Mouse (Mus musculus) thymus, adult 2 months (tissue): ENCODE results near the gene Mpz. TPM values are rescaled to one million over a fixed set of nuclear protein-coding genes. Genes with fewer than 3 reads are reported as not detected.

Experiments used
- DNase-seq: peaks from one replicate; pipeline ENCODE4 v3.0.0; 2021
- H3K27ac ChIP-seq: fragments of 200-500 bp; 2 replicates; pipeline ENCODE4 v1.5.1; 2012; ENCODE audit warnings: low read length, control low read depth; ENCODE audit not compliant: control insufficient read depth, insufficient read depth
- H3K27me3 ChIP-seq: fragments of 200-500 bp; 2 replicates; pipeline ENCODE4 v1.6.1; 2012; ENCODE audit warnings: mild to moderate bottlenecking, low read length, moderate library complexity, mixed read lengths; ENCODE audit not compliant: control insufficient read depth, insufficient read depth
- H3K36me3 ChIP-seq: fragments of 200-500 bp; 2 replicates; pipeline ENCODE4 v1.6.1; 2012; ENCODE audit warnings: mild to moderate bottlenecking, low read length, moderate library complexity; ENCODE audit not compliant: control insufficient read depth, insufficient read depth
- H3K4me1 ChIP-seq: fragments of 200-500 bp; replicated peaks from 2 replicates; pipeline ENCODE4 v1.6.1; 2012; ENCODE audit warnings: low read length; ENCODE audit not compliant: control insufficient read depth, insufficient read depth
- H3K4me3 ChIP-seq: fragments of 200-500 bp; 2 replicates; pipeline ENCODE4 v1.5.1; 2012; ENCODE audit warnings: mild to moderate bottlenecking, low read length, control low read depth, moderate library complexity; ENCODE audit not compliant: control insufficient read depth, insufficient read depth
- CTCF ChIP-seq: fragments of 200-500 bp; IDR thresholded peaks from 2 replicates; pipeline ENCODE4 v1.5.1; 2012; ENCODE audit warnings: mild to moderate bottlenecking, control low read depth, low read length, moderate library complexity, borderline replicate concordance; ENCODE audit not compliant: control insufficient read depth, poor library complexity, insufficient read depth; ENCODE audit errors: extremely low read depth
- POLR2A ChIP-seq: fragments of 200-500 bp; IDR thresholded peaks from 2 replicates; pipeline ENCODE4 v1.6.1; 2012; ENCODE audit warnings: mild to moderate bottlenecking, low read length, control low read depth, moderate library complexity; ENCODE audit not compliant: control insufficient read depth, poor library complexity, insufficient read depth; ENCODE audit errors: extremely low read depth
- WGBS: fragments of 180-500 bp; shearing (Covaris S2); methylation state at CpG from one replicate; pipeline ENCODE4 v1.1.7; 2018; 5-methylcytosine and 5-hydroxymethylcytosine counted together
- polyA plus RNA-seq: library from polyadenylated mRNA; depleted of rRNA; stranded (reverse); fragments of >200 nt; gene quantifications from 2 replicates; pipeline ENCODE4 v1.2.3, GENCODE M21; 2012

The Mpz gene
- polyA plus RNA-seq, 1 experiment = 1.1 TPM

DNA sequence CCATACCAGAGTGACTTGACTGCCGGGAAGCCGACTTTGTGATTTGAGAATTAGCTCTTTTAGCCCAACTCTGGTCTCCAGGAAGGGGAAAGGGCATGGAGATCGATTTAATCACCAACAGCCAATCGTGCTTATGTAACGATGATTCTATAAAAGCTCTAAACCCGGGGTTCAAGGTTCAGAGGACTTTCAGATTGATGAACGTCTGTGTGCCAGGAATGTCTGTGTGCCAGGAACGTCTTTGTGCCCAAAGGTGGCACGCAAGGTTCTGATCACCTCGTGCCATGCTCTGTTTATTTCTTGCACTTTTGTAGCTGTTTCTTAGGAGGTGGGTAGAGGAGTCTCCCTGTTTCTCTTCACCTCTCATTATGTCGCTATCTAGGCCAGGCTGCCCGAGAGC, 18.4 kb downstream of the Mpz start:
- TF ChIP-seq CTCF (no peak), POLR2A (no peak)
- no peak for DNase-seq
- Histone ChIP-seq H3K4me3 (no peak overlapping the region), H3K27ac (no peak overlapping the region), H3K36me3 (no peaks in the 10 kb centered on the region), H3K27me3 (no peaks in the 10 kb centered on the region), H3K4me1 (no peaks in the 10 kb centered on the region)
- 91% methylated on average over 12 of the region's 12 CpGs for WGBS

DNA sequence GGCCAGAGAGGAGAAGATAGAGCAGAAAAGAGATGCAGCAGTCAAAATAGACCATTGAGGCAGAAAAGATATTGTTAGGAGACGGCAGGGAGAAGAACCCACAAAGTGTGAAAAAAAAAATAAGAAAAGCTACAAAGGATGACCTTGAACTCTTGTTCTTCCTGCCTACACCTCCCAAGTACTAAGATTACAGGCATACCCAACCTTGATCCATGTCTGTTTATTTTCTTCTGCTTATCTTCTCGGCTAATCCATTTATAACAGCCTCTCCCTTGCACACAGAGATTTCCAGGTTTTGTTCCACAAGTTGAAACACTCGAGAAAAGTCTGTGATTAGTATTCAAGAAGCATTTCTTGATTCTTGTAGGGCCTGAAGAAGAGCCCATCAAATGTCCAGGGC, 19.4 kb downstream of the Mpz start:
- 82% methylated on average over 3 of the region's 3 CpGs for WGBS
- Histone ChIP-seq H3K36me3 (no peaks in the 10 kb centered on the region), H3K4me1 (no peaks in the 10 kb centered on the region), H3K27ac (no peak overlapping the region), H3K4me3 (no peak overlapping the region), H3K27me3 (no peaks in the 10 kb centered on the region)
- no peak for TF ChIP-seq CTCF
- no peak for TF ChIP-seq POLR2A
- DNase-seq = no peak

DNA sequence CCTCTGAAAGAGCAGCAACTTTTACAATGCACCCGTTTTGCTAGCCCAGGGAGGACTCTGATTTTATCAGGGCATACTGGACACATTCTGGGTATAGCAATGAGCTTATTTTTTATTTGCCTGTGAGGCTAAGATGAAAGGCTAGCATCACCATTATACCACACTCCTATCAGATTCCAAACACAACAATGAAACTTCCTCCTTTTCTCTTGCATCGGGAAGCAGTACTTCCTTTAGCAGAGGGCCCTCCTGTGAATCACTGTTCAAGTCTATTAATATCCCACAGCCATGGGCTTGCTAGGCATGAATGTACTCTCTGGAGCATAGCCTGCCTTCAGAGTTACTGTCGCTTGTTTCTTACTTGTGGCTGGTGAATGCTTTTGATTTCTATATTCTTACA, 20.6 kb downstream of the Mpz start:
- H3K27ac ChIP-seq = no peak overlapping the region
- WGBS = 33% methylated on average over 3 of the region's 3 CpGs
- H3K36me3 ChIP-seq = no peaks in the 10 kb centered on the region
- no peak for DNase-seq
- no peaks in the 10 kb centered on the region for H3K27me3 ChIP-seq
- H3K4me1 ChIP-seq = no peaks in the 10 kb centered on the region
- TF ChIP-seq CTCF (no peak), POLR2A (no peak)
- H3K4me3 ChIP-seq = no peak overlapping the region

DNA sequence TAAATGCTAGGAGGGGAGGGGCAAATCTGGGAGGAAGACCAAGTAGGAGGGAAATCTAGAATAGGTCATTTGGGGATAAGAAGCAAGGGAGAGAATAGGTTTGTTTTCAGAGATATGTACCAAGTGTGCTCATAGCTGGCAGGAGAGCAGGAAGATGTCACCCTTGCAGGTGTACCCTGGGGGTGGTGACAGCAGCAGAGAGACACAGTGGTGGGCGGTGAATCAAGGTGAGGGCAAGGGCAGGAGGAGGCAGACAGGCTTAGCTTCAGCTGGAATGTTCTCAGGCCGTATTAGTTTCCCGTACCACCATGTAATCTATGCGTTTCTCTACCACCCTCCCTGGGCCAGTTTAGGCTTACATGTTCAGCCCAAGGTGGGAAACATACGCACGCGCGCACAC, 22.3 kb downstream of the Mpz start:
- no peak overlapping the region for H3K4me3 ChIP-seq
- no peak overlapping the region for H3K27ac ChIP-seq
- 98% methylated on average over 8 of the region's 8 CpGs for WGBS
- H3K36me3 ChIP-seq = no peaks in the 10 kb centered on the region
- no peak for DNase-seq
- H3K4me1 ChIP-seq = no peaks in the 10 kb centered on the region
- no peaks in the 10 kb centered on the region for H3K27me3 ChIP-seq
- TF ChIP-seq POLR2A = no peak
- TF ChIP-seq CTCF = no peak

DNA sequence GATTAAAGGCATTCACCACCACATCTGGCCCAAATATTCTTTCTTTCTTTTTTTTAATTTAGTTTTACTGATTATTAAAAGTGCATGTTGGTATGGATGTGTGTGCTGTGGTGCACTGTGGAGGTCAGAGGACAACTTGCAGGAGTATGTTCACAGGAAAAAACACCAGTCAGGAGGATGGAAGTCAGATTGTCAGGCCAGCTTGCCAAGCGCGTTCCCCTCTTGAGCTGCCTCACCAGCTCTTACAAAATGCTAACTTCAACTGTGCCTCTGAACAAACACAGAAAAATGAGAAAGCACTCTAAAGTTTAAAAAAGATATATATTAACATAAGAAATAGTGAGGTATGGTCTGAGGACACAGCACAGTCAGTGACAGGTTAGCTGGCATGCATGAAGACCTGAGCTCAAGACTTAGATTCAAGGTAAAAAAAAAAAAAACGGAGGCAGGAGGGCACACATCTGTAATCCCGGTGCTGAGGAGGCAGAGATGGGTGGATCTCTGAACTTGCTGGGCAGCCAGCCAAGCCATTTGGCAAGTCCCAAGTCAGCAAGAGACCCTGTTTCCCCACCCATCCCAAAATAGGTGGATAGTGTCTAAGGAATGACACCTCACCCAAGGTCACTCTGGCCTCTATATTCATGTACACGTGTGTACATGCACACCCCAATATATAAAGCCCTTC, 29.1 kb downstream of the Mpz start:
- no peaks in the 10 kb centered on the region; the same call in 1 of the 2 replicates for H3K4me1 ChIP-seq
- no peak overlapping the region for H3K4me3 ChIP-seq
- 90% methylated on average over 5 of the region's 5 CpGs for WGBS
- DNase-seq = no peak
- no peak overlapping the region for H3K27ac ChIP-seq
- H3K27me3 ChIP-seq = no peaks in the 10 kb centered on the region
- H3K36me3 ChIP-seq = no peaks in the 10 kb centered on the region
- TF ChIP-seq CTCF = no peak
- no peak for TF ChIP-seq POLR2A

DNA sequence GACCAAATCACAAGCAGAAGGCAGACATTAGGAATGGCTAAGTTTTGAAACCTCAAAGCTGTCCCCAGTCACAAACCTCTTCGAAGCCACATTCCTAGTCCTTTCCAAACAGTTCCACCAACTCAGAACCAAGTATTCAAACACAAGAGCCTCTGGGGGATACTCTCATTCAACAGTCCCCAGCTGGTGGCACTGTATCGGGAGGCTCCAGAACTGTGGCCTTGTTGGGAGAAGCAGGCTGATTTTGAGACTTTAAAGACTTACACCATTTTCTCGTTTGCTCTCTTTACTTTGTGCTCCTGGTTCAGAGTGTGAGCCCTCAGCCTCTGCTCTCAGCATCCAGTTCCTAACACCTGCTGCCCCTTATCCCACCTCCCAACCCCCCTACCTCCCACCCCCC, 32.5 kb downstream of the Mpz start:
- no peaks in the 10 kb centered on the region; the same call in 1 of the 2 replicates for H3K4me1 ChIP-seq
- no peak overlapping the region for H3K4me3 ChIP-seq
- no peak overlapping the region for H3K27ac ChIP-seq
- H3K27me3 ChIP-seq = no peaks in the 10 kb centered on the region
- TF ChIP-seq CTCF = no peak
- TF ChIP-seq POLR2A = no peak
- WGBS = 93% methylated on average over 3 of the region's 3 CpGs
- DNase-seq = no peak
- no peaks in the 10 kb centered on the region for H3K36me3 ChIP-seq

DNA sequence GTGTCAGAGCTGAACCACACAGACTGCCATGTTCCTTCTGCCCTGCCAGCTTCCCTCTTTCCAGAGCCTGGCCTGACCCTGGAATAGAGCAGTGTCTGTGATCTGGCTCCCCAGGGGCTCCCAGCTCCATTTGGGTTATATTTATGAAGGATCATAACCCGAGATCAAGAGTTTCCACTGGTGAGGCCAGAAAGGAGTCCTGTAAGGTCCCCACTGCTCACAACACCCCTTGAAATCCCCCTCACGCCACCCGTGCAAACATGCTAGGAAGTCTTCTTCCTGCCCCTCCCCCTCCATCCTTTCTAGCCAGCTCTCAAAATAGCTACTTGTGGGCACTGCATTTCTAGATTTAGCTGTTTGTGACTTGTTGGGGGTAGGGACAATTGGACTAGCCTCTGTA, 33.1 kb downstream of the Mpz start:
- no peak overlapping the region for H3K4me3 ChIP-seq
- no peak overlapping the region for H3K27ac ChIP-seq
- H3K4me1 ChIP-seq = no peaks in the 10 kb centered on the region; the same call in 1 of the 2 replicates
- DNase-seq = no peak
- H3K27me3 ChIP-seq = no peaks in the 10 kb centered on the region
- no peaks in the 10 kb centered on the region for H3K36me3 ChIP-seq
- TF ChIP-seq CTCF (no peak), POLR2A (no peak)
- 44% methylated on average over 3 of the region's 3 CpGs for WGBS
